Mouse (Mus musculus): ENCODE results near the gene Tmed10.
A peak's percentile ranks its signal among the peaks of the same experiment; 100 is the strongest.

Tmed10 gene

DNA sequence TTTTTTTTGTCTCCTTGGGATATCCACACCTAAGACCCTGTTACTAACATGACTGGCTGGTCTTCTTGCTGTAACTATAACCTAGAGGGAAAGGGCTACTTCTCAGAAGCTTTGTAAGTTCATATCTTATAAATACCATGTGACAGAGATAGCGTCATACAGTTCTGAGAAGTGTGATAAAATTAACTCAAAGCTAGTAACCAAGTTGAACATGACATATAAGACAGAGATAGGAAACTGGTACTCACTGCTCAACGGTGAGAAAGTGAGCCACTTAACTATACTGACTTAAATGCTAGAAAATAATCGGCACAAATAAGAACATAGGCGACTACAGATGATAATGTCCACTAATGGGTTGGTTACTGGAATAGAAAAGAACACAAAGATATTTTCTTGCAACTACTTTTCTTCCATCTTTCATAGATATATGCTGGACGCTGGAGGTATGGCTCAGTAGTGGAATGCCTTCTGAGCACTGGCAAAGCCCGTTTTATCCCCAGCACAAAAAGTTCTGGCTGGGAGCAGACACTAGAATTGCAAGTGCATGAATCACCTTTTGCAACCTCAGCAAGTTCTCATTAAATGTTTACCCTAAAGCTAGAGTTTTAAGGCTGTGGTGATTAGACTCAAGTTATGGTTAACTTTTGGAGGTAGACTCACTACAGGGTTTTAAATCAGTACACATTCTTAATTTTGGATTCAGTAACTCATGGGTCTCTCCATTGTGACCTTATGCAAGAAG lies 36.9 kb downstream of the Tmed10 start:
- no peak for DNase-seq (ENCODE audit: low read depth, low spot score)

DNA sequence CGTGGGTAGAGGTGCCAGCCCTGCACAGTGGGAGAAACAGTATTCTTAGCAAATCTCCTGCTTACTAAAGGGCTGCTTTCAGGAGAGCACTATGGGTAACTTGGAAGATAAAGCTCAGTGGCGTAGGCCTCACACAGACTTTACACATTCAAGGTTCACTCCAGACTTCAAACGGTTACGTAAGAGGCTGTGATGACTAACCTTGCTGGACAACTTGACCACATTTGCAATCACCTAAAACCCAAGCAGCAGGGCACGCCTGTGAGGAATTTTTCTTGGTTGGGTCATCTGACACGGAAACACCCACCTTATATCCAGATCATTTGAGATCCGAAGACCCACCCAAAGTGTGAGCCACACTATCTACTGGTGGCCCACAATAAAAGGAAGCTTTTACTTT lies 44.5 kb downstream of the Tmed10 start:
- DNase-seq (ENCODE audit: low read depth, low spot score), result no peak

DNA sequence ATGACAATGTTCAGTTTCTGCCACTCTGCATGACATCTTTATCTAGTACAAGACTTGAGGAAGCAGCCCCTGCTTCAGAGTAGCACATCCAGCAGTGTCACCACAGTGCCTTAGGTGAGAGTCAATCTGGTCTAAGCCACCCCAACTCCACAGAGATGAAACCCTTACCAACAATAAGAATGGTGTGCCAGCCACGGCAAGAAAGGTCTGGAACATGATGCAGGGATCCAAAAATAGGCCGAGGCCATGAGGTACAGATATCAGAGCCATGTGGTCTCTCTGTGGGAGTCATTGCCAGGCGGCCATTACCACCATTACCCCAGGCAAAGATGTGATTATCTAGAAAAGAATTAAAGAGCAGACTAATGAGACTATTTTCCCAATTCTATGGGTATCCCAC lies 66.0 kb downstream of the Tmed10 start:
- DNase-seq (ENCODE audit: low read depth, low spot score), result no peak

DNA sequence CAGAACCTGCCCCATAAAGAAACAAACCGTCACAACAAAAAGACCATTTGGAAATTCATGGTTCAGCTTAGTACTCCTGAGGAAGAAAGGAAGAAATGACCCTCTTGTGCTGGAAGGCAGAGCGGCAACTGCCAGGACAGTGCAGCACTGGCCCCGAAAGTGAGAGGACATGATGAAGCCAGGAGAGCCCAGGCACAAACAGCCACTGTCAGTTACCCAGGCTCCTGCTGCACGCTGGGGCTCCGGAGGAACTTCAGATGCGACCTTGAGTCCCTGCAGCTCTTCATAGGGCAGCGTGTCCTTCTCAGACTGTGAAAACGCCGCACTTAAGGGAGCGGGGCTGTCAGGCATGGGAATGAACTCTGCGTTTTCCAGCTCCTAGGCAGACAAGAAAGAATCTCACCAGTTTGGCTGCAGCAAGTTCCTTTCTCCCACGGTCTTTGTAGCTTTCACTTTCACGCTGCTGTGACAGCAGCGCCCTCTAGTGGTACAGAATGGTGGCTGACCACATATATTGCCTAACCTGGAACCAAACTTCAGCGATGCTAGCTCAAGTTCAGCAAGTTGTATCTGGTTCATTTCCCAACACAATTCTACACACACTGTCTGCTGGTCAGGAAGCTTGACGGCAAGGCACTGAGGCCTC lies 69.3 kb downstream of the Tmed10 start:
- DNase-seq (ENCODE audit: low read depth, low spot score), result peak; percentile 79

DNA sequence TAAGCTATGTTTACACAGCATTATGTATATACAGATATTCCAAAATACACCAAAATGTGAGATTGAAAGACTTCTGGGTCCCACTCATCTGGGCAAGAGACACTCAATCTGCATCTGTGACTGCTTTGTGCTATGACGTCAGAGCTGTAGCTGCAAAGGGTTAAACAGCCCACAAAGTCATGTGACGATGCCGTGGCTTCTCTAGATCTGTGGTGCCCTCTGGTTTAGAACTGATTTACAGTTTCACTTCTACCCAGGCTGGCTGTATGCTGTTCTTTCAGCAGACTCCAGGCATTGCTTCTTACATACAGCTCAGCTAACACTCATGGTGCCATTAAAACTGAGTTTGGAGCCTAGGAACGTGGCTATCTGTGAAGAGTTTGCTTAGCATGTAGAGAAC lies 69.9 kb downstream of the Tmed10 start:
- DNase-seq (ENCODE audit: low read depth, low spot score), result no peak

DNA sequence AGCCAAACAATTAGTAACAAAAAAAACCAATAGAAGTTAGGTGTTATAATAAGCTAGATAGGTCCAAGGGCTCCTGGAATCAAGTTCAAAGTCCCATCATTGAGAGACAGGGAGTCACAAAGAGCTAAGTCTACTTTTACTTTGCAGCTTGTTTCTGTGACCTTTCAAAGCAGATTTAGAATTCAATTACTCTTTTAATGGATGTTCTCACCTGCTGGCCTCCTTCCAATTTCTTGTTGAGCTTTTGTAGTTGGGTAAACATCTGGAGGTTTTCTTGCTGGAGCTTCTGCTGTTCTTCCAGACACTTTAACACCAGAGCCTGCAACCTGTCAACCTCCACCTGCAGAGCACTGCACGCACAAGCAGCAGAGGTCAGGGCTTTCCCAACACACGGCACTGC lies 71.4 kb downstream of the Tmed10 start:
- DNase-seq (ENCODE audit: low read depth, low spot score), result no peak

DNA sequence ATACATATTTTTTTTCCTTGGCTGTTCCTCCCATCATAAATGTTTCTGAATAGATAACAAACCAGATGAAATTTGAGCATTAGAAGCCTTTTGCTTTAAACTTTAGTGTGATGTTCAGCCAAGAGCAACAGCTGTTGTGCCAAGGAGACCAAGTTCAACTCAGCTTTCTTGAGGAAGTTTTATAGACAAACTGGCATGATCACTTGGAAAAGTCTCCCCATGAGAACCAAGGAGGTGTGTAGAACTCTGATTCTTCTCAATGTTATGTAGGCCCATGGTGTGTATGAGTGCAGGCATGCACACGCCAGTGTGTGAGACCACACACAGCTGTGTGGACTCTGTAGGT lies 75.8 kb downstream of the Tmed10 start:
- no peak for DNase-seq (ENCODE audit: low read depth, low spot score)

DNA sequence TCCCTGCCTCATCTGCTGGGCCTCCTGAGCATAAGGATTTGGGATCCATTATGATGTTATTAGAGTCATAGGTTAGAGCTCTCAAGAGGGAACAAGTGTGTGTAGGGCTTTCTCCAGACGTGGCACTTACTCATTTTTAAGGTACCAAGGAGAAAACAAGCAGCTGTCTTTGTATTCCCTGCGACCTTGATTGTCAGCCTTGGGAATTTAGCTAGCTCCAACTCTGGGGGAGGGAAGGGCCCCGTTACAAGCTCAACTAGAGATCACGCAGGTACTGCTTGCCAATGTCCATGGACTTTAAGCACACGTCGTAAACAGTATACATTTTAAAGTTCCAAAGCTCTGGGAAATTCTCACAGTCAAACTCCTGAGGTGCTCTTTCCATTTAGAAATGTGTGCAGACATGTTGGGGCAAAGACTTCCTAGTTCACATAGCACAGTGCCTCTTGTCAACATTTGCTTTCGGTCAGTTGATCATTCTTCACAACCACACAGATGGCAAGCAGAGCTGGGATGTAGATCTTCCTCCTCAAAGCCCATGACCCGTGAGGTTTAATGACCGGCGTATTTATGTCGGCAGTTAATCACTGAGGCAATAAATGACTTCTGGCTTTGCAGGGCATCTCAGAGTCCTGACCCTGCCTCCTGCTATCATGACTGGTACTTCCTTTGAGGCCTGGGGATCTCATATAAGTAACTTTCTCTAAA lies 76.4 kb downstream of the Tmed10 start:
- no peak for DNase-seq (ENCODE audit: low read depth, low spot score)

DNA sequence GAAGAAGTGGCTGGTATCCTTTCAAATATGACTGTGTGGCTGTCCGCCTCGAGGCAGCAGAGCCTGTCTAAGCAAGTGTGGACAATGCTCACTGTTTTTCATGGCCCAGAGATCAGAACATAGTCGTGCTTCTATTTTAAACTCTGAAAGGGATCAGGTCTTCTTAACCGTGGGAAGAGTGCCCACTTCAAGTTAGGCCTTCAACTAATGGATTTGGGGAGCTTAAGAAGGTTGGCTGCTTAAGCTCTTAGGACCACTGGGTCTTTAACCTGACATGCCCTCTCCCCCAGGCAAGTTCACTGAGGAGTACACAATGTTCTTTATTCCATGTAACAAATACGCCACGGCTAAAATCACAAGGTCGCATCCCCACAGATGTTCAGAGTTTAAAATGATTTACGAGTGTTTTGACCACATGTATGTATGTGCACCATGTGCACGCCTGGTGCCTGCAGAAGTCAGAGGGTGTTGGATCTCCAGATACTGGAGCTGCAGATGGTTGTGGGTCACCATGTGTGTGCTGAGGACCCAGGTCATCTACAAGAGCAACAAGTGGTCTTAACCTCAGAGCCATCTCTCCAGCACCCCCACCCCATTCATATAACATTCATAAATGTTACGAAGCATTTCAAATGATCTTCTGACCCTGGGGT lies 77.2 kb downstream of the Tmed10 start:
- no peak for DNase-seq (ENCODE audit: low read depth, low spot score)

DNA sequence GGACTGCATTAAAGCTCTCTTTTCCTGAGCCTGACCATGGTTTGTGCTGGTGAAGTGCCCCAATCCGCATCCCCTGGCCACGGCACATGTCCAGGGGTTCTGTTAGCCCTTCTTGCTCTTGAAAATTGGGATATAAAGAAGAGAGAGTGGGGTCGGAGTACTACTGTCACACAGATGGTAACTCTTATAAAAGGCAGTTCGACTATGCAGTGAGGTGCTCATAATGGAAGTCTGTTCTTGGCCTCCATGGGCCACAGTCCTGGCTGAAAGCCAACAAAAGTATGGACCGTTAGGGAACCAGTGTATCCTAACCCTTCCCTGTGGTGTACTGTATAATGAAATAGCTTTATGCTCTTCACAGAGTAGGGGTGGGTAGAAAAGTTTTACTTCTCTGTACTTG lies 77.7 kb downstream of the Tmed10 start:
- DNase-seq (ENCODE audit: low read depth, low spot score), result no peak

DNA sequence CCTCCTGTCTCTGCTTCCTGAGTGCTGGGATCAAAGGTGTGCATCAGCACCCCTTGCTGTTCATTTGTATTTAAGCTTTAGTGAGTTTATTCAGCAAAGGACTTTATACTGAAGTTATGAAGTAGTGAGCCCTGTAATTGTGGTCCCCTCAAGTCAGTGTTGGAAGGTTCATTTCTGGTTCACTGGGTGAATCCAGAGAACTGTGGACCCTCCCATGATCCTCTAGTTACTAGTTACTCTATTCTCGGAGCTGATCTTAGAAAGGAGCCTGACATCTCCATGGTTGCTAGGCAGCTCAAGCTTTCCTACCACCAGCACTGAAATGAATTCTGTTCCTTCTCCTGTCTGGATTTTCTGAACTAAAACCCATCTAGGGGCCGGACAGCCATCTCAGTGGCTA lies 79.1 kb downstream of the Tmed10 start:
- no peak for DNase-seq (ENCODE audit: low read depth, low spot score)

DNA sequence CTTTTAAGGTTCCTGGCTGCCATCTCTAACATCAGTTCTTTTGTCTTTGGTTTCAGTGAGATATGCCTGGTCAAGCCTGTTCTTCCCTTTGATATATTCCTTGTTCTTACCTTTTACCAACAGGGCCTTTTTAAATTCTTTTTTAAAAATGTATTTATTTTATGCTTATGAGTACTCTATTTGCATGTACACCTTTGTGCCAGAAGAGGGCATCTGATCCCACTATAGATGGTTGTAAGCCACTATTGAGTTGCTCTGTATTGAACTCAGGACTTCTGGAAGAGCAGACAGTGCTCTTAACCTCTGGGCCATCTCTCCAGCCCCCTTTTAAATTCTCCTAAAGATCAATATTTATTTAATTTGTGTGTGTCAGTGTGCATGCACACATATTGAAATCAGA lies 81.7 kb downstream of the Tmed10 start:
- no peak for DNase-seq (ENCODE audit: low read depth, low spot score)

DNA sequence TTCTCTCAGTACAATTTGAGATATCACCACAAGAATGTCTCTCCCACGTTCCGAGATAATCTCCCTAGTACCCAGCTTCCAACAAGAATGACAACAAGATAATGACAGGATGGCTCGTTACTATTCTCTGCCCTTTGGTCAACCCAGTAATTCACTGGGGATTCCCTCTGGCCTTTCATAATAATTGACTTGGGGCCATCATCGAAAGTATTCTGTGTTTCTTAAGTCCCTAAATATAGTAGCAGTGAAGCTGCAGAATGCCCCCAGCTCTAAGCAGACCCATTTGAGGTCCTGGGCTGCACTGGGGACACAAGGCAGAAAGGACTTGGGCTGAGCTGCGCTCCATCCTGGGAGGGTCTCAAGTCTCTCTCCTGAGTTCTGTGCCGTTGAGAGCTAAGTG lies 82.4 kb downstream of the Tmed10 start:
- no peak for DNase-seq (ENCODE audit: low read depth, low spot score)

DNA sequence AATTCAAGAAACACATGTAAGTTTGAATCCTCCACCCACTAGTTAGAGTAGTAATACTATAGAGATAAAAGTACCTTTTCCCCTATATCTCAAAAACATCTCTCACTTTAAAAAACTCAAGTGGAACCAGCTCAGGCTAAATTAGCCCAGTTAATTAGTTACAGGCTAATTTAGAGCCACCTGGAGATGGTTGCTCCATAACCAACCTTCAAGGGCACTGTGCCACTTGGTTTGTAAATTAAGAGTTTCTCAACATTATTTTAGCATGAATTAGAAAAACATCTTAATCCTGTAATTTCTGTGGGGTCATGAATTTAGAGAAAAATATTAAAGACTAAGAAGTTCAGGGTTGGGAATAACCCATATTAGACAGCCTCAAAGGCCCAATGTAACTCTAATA lies 83.1 kb downstream of the Tmed10 start:
- DNase-seq (ENCODE audit: low read depth, low spot score), result no peak

DNA sequence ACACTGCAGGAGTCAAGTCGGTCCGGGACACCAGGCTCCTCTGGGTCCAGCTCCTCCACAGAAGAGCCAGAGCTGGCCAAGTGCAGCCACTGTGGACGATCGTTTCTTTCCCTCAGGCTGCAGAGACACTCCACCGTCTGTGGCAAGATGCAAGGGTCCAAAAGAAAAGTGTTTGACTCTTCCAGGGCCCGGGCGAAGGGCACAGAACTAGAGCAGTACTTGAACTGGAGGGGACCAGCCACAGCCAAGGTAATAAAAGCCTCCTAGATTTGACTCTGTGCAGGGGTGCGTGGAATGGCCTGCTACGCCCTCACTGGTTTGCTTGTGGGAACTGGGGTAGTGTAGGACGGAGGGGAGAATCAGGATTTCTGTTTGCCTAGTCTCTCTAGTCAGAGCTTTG lies 84.0 kb downstream of the Tmed10 start:
- no peak for DNase-seq (ENCODE audit: low read depth, low spot score)

All from telencephalon, adult 2 months (tissue).